Mouse (Mus musculus): ENCODE results near the gene B3gntl1. TPM values are rescaled to one million over a fixed set of nuclear protein-coding genes. Genes with fewer than 3 reads are reported as not detected.
A peak's percentile ranks its signal among the peaks of the same experiment; 100 is the strongest.

The B3gntl1 gene
- polyA plus RNA-seq (2016; fragmentation: Nextera tagmentation; extraction: Ambion mirVana), result 6.4 and 7.3 TPM in 2 replicates

DNA sequence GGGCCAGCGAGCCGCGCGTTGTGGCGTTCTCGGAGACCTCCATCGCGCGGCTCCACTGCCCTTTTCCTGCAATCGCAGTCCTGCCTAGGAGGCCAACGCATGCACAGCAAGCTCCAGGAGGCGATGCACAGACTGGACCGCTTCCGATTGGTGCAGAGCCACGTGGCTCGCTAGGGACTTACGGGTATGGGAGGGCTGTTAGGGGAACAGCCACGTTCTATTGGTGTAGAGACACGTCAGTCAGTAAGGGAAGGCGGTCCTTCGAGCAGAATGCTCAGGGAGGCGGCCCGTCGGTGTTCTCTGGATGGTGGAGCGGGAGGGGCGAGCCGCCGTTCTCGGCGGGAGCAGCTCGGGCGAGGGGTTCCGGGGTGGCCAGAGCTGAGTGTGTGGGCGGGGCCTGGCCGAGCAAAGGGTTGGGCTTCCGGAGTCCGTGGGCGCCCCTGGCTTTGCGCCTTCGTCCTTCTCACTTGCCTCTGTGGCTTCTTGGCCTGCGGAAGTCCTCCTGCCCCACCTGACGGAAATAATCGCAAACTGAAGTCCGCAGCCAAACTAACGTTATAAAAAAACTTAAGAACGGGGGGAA lies at the start of gene B3gntl1:
TSS of gene B3gntl1 (minus strand) at position 164 of the 583 bp plus-strand sequence.
- Histone ChIP-seq H3K4me1 (peaks cover 8% of the 10 kb centered on the region; the same call in 1 of the 2 replicates), H3K9ac (peak within 1 kb of the TSS; percentile 76), H3K9me3 (no peaks in the 10 kb centered on the region), H3K27ac (peak within 1 kb of the TSS; percentile 86; the same call in 1 of the 2 replicates), H3K36me3 (0 out of 2 replicates have a peak, but pooled peaks cover 3% of the 10 kb centered on the region), H3K4me3 (peak within 1 kb of the TSS; percentile 64), H3K27me3 (replicated peaks) (no peaks in the 10 kb centered on the region), H3K4me2 (replicated peaks) (peak within 1 kb of the TSS; percentile 72)
- under 1% methylated on average over 46 of the region's 46 CpGs for WGBS
- peak; percentile 100 for ATAC-seq (ENCODE audit: low FRiP score, low read depth)

DNA sequence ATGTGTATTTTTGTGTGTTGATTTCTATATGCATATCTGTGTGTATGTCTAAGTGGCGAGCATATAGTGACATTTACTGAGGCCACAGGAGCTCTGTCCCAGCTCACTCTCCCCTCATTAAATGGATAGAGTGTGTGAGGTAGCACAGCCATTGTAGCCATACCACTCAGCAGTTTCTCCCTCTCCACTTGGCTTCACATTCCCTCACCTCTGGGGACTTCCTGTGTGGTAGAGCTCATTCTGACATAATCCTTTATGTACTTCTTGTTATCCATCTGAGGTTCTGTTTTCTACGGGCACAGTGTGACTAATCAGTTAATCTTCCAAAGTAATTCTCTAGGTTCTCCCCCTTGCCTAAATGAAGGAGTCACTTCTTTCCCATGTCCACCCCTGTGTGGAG lies 49.5 kb upstream of the B3gntl1 start:
- 82% methylated on average over 2 of the region's 2 CpGs for WGBS
- Histone ChIP-seq H3K4me3 (no peak overlapping the region), H3K36me3 (no peaks in the 10 kb centered on the region), H3K27me3 (replicated peaks) (no peaks in the 10 kb centered on the region), H3K4me2 (replicated peaks) (no peak overlapping the region), H3K27ac (no peak overlapping the region), H3K9me3 (no peaks in the 10 kb centered on the region), H3K4me1 (no peaks in the 10 kb centered on the region), H3K9ac (no peak overlapping the region)
- ATAC-seq (ENCODE audit: low FRiP score, low read depth), result no peak

DNA sequence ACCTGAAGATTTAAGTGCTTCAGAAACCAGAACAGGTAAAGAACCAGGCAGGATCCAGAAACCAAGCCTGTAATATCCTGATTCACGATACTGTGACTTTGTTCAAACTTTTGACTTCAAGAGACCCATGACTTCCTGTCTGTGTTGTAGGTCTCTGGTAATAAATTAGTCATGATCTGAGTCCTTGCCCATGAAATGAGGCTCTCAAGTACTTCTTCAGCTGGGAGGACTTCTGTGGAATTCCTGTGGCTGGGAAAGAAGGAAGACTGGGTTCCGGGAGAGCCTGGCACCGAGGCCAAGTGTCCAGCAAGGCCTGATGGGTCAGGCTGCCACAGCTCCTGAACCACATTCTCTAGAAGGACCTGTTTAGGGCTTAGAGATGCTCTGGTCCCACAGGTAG lies 47.8 kb upstream of the B3gntl1 start:
- ATAC-seq (ENCODE audit: low FRiP score, low read depth), result no peak
- WGBS, result 91% methylated on average over 3 of the region's 3 CpGs

DNA sequence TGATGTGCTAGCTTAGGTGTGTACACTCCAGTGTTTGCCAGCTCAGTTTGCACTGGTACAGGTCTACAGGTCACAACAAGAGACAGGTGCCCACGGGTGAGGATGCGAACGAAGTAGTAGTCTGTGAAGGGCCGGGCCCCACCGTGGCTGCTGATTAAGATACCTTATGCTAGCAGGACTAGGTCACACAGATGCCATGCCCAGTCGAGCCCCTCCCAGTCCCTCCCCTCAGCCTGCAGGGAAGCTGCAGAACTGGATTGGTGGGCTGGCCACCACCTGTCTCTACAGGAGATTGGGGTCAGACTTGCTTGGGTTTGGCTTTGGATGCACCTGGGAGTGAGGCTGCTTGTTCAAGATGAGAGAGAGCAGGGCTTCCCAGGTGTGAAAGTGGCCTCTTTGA lies 44.8 kb upstream of the B3gntl1 start:
- Histone ChIP-seq H3K4me1 (no peaks in the 10 kb centered on the region), H3K36me3 (no peaks in the 10 kb centered on the region), H3K27me3 (replicated peaks) (no peaks in the 10 kb centered on the region), H3K27ac (no peak overlapping the region), H3K4me2 (replicated peaks) (no peak overlapping the region), H3K9me3 (no peaks in the 10 kb centered on the region), H3K4me3 (no peak overlapping the region), H3K9ac (no peak overlapping the region)
- WGBS, result 66% methylated on average over 6 of the region's 6 CpGs
- no peak for ATAC-seq (ENCODE audit: low FRiP score, low read depth)

More for the DNA sequence above, 47.8 kb upstream of the B3gntl1 start:
- Histone ChIP-seq H3K9me3 (no peaks in the 10 kb centered on the region), H3K4me2 (replicated peaks) (no peak overlapping the region), H3K27me3 (replicated peaks) (no peaks in the 10 kb centered on the region), H3K36me3 (no peaks in the 10 kb centered on the region), H3K27ac (no peak overlapping the region), H3K9ac (no peak overlapping the region), H3K4me3 (no peak overlapping the region), H3K4me1 (no peaks in the 10 kb centered on the region)

DNA sequence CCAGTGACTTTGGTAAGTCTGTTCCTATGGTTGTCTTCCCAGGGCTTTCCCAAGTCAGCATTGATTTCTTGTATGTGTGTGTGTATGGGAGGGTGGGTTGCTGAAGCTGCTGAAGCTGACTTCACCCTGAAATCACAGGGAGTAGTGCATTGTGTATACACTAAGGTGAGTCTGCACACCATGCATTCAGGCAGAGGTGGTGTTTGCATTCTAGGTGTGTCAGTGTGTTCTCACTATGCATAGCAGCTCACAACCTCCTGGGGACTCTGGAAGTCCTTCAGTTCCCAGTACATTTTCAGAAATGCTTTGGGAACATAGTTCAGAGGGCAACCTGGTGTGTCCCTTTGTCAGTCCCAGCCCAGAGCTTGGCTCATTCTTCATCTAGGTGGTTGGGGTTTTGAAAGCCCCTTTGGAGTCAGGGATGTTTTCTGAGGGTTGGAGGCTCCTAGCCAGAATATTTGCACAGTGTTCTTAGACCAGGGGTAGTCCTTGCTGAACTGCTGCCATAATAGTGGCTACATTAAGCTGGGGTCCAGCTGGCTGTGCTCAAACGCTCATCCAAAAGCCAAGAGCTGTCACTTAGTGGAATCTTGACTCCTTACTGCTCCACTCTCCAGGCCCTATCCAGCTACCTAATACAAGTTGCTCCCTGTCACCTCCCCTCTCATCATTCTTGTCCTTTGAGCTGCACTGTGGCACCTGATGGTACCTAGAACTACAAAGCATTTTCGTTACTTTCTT lies 42.0 kb upstream of the B3gntl1 start:
- Histone ChIP-seq H3K4me2 (replicated peaks) (no peak overlapping the region), H3K9ac (no peak overlapping the region), H3K4me3 (no peak overlapping the region), H3K36me3 (no peaks in the 10 kb centered on the region), H3K4me1 (no peaks in the 10 kb centered on the region), H3K9me3 (no peaks in the 10 kb centered on the region), H3K27ac (no peak overlapping the region), H3K27me3 (replicated peaks) (no peaks in the 10 kb centered on the region)
- 87% methylated on average over 2 of the region's 2 CpGs for WGBS
- ATAC-seq (ENCODE audit: low FRiP score, low read depth), result no peak

DNA sequence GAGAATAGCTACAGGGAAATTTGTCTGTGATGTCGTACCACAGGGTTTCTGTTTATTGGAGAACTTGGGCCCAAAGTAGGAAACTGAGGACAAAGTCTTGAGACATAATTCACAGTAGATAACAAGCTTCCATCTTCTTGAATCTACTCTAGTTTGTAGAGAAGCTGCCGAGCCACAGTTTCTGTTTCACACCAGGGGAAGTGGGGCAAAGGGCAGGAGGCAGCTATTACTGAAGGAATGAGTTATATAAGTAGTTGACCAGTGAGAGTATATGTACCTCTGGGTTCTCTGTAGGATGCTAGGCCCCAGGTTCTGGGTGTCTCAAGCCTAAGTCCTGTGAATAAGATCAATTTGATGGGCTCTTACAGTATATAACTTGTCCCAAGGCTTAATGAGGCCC lies 40.6 kb upstream of the B3gntl1 start:
- no peak for ATAC-seq (ENCODE audit: low FRiP score, low read depth)
- WGBS, result 89% methylated on average over 2 of the region's 2 CpGs
- H3K4me3 ChIP-seq, result no peak overlapping the region
- no peaks in the 10 kb centered on the region for H3K27me3 ChIP-seq (replicated peaks)
- no peaks in the 10 kb centered on the region for H3K9me3 ChIP-seq
- no peak overlapping the region for H3K9ac ChIP-seq
- no peaks in the 10 kb centered on the region for H3K4me1 ChIP-seq
- no peak overlapping the region for H3K4me2 ChIP-seq (replicated peaks)
- no peaks in the 10 kb centered on the region for H3K36me3 ChIP-seq
- no peak overlapping the region for H3K27ac ChIP-seq

DNA sequence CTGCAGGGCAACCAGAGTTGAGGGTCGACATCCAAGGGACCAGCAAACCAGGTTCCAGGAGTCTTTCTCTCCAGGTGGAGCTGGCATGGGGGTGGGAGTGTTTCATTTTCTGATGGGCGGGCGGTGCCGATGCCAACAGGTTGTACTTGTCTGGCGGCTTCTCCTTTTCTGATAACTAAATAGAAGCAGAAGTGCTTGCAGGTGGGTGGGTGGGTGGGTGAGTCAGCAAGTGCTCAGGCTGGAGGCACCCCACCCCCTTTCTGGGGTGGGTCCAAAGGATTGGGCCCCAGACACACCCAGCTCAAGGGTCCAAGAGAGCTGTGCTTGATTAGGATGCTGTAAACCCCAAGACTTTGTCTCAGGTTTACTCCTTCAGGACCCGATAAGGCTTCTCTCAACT lies 40.0 kb upstream of the B3gntl1 start:
- Histone ChIP-seq H3K36me3 (no peaks in the 10 kb centered on the region), H3K4me1 (no peaks in the 10 kb centered on the region), H3K27ac (no peak overlapping the region), H3K4me3 (no peak overlapping the region), H3K27me3 (replicated peaks) (no peaks in the 10 kb centered on the region), H3K9me3 (no peaks in the 10 kb centered on the region), H3K9ac (no peak overlapping the region), H3K4me2 (replicated peaks) (no peak overlapping the region)
- no peak for ATAC-seq (ENCODE audit: low FRiP score, low read depth)
- WGBS, result 88% methylated on average over 6 of the region's 6 CpGs

DNA sequence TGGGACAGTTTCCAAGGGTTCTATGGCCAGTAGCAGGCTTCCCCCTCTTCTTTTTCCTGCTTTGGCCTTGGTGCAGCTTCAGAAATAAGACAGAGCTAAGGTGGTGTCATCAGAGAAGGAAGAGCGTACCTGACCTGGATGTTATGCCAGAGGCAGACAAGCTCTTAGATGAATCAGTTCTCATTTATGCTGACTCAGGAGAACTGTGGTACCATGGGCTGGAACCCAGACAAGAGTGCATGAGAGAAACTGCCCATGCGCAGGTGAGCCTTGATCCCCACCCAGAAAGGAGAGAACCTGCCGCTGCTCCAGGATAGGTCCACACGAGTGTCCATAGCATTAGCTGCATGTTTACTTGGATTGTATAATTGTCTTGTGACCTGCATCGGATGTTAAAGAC lies 37.3 kb upstream of the B3gntl1 start:
- Histone ChIP-seq H3K4me1 (no peaks in the 10 kb centered on the region), H3K36me3 (no peaks in the 10 kb centered on the region), H3K9me3 (no peaks in the 10 kb centered on the region), H3K4me3 (no peak overlapping the region), H3K27ac (no peak overlapping the region), H3K27me3 (replicated peaks) (peaks cover 6% of the 10 kb centered on the region; the same call in 1 of the 2 replicates), H3K4me2 (replicated peaks) (no peak overlapping the region), H3K9ac (no peak overlapping the region)
- 94% methylated on average over 5 of the region's 5 CpGs for WGBS
- ATAC-seq (ENCODE audit: low FRiP score, low read depth), result no peak

DNA sequence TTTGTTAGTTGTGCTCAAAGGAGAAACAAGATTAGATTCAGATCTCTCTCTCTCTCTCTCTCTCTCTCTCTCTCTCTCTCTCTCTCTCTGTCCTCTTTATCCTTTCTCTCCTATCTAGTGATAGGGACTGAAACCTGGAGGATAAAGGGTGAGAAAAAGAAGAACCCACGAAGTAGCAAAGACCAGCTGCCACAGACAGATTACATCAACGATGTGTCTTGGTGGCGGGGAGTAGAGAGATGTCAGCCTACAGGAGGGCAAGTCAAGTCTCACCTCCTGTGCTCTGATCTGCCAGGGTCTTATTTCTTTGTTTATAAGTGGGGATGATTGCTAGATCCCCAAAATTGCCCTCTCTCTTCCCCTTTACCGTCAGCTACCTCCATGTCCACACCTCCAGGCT lies 36.3 kb upstream of the B3gntl1 start:
- H3K9ac ChIP-seq, result no peak overlapping the region
- no peak overlapping the region for H3K4me3 ChIP-seq
- H3K36me3 ChIP-seq, result no peaks in the 10 kb centered on the region
- no peak overlapping the region for H3K4me2 ChIP-seq (replicated peaks)
- H3K4me1 ChIP-seq, result no peaks in the 10 kb centered on the region
- H3K9me3 ChIP-seq, result no peaks in the 10 kb centered on the region
- ATAC-seq (ENCODE audit: low FRiP score, low read depth), result no peak
- WGBS, result 82% methylated on average over 4 of the region's 4 CpGs
- no peak overlapping the region for H3K27ac ChIP-seq
- peaks cover 14% of the 10 kb centered on the region for H3K27me3 ChIP-seq (replicated peaks)

- Histone ChIP-seq H3K9me3 (no peaks in the 10 kb centered on the region), H3K27ac (no peak overlapping the region), H3K9ac (no peak overlapping the region), H3K4me2 (replicated peaks) (no peak overlapping the region), H3K4me3 (no peak overlapping the region), H3K36me3 (no peaks in the 10 kb centered on the region), H3K4me1 (peaks cover 13% of the 10 kb centered on the region), H3K27me3 (replicated peaks) (peaks cover 35% of the 10 kb centered on the region)
- WGBS, result 48% methylated on average over 7 of the region's 7 CpGs
- ATAC-seq (ENCODE audit: low FRiP score, low read depth), result no peak
These were observed 33.6 kb upstream of the B3gntl1 start for GRCm38 (mm10) chr11:121706521-121707005.

DNA sequence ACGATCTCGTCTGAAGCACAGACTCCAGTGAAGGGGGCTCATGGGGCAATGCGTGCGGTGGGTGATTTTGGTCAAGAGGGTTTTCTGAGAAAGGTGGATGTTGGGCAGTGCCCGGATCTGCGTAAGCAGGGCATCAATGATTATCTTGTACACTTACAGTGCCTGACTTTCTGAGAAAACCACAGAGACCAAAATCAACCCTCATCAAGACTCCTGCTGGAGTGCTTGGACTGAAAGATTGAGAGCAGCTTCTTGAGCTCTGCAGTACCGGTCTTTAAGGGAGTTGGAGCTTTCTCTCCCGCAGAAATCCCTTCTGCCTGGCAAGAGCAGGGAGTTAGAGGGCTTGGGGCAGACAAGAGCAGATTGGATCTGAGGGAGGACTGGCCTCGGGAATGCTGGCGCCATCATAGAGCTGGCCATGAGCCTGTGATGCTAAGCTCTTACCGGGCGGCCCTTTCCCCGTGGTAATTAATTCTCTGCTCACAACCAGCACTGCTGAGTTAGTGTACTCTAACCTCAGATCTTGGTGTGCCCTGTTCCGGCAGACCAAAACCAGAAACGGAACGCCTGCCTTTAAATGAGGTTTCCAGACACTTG lies 30.8 kb upstream of the B3gntl1 start:
- H3K9me3 ChIP-seq, result no peaks in the 10 kb centered on the region
- H3K36me3 ChIP-seq, result no peaks in the 10 kb centered on the region
- H3K4me2 ChIP-seq (replicated peaks), result peak overlapping the region; percentile 99
- no peak for ATAC-seq (ENCODE audit: low FRiP score, low read depth)
- peak overlapping the region; percentile 62 for H3K4me3 ChIP-seq
- H3K27me3 ChIP-seq (replicated peaks), result peaks cover 35% of the 10 kb centered on the region
- H3K9ac ChIP-seq, result peak overlapping the region; percentile 59; the same call in 1 of the 2 replicates
- WGBS, result 16% methylated on average over 16 of the region's 16 CpGs
- H3K4me1 ChIP-seq, result peaks cover 13% of the 10 kb centered on the region
- H3K27ac ChIP-seq, result no peak overlapping the region

- peak overlapping the region; percentile 99 for H3K4me2 ChIP-seq (replicated peaks)
- WGBS, result 1% methylated on average over 40 of the region's 40 CpGs
- H3K9ac ChIP-seq, result peak overlapping the region; percentile 59
These were observed 30.1 kb upstream of the B3gntl1 start for GRCm38 (mm10) chr11:121702895-121703618.

More at GRCm38 (mm10) chr11:121702895-121703618, 30.1 kb upstream of the B3gntl1 start:
- H3K4me3 ChIP-seq, result peak overlapping the region; percentile 62
- H3K36me3 ChIP-seq, result no peaks in the 10 kb centered on the region
- 0 out of 2 replicates have a peak, but pooled peaks have one; percentile 8 for ATAC-seq (ENCODE audit: low FRiP score, low read depth)
- peaks cover 13% of the 10 kb centered on the region for H3K4me1 ChIP-seq
- H3K27ac ChIP-seq, result no peak overlapping the region
- no peaks in the 10 kb centered on the region for H3K9me3 ChIP-seq
- peaks cover 35% of the 10 kb centered on the region for H3K27me3 ChIP-seq (replicated peaks)
